Mouse (Mus musculus): ENCODE measurements around the gene Ide.

Gene Ide

DNA sequence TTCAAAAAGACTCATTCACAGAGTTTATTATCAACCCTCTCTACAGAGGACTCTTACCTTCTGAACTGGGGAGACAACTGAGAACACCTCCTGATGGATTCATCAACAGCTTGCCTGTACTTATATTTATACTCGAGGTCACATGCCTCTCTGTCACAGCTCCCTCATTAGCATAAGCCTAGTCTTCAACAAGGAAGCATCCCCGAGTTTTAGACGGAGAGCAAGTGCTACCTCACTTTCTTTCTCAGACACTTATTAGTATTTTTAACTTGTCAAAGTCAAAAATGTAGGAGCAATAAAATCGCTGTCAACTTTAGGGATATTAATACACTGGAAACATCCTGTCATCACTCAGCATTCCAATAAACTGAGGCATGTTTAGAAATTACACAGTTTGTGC lies at the start of gene Ide:
Ide (minus strand) TSS at position 101 of the 400 bp plus-strand sequence.
- in situ Hi-C loops (cut with MboI, MseI) = no loop called here

DNA sequence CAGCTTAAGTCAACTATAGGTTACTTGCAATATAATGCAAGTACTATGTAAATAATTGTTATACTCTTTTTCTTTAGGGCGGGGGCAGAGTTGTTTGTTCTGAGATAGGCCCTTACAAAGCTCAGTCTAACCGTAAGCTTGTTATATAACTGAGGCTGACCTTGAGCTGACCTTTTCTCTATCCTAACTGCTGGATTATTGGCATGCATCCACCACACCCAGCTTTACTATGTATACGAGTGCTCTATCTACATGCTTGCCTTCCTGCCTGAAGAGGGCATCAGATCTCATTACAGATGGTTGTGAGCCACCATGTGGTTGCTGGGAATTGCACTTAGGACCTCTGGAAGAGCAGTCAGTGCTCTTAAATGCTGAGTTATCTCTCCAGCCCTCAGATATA lies 48.5 kb upstream of the Ide start:
- in situ Hi-C loops (cut with MboI, MseI) = loop anchor here (5.0 kb wide), 1 partner anchor 524 kb away; no protein-coding TSS in a partner anchor

DNA sequence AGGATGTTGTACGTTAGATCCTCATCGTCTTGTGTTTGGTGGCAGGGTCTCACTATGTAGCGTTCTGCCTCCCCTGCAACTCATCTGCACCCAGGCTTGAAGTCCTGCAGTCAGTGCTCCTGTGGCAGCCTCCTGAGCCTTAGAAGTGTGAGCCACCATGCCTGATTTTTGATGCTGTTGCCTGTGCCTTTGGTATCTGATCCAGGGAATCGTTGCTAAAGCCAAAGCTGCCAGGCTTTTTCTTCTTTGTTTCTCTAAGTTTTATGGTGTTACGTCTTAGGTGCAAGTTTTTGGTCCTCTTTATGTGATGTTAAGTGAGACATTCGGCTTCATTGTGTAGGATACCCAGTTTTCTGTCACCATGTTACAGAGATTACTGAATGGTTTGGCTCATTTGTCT lies 41.2 kb upstream of the Ide start:
- in situ Hi-C loops (cut with MboI, MseI) = no loop called here

DNA sequence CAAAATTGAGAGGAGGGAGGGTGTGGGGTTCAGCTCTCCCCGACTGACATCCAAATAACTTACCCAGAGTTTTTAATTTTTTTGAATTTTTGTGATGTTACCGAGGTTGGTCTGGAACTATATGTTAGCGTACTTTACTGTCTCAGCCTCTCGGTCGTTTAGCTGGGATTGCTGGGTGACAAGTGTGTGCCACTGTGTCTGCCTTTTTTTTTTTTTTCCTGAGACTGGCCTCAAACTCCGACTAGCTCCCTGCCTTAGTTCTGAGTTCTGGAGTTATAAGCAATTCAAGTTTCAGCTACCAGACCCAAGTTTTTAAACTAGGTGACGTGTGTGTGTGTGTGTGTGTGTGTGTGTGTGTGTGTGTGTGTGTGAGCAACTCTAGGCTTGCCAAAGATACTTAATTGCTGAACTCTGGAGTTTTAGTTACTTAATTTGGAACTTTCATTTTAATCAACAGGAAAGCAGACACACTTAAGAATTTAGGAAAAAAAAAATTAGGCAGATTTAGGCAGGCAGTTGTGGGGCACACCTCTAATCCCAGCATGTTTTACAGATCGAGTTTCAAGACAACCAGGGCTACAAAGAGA lies 39.8 kb upstream of the Ide start:
- in situ Hi-C loops (cut with MboI, MseI) = no loop called here

DNA sequence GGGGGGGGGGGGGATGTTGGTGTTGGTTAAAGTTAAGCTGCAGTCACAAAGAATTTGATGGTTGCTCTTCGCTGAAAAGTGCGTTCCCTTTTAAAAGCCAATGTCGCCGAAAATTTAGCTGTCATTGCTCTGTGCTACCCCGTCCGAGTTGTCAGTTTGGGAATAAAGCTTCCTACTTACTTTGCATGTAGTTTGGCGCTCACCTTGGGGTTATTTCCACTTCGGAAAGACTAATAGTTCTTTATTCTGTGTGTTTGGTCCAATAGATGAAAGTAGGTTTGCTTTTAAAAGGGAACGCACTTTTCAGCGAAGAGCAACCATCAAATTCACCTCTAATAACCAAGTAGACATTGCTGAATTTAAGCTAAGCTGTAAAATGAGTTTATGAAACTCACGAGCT lies 39.2 kb upstream of the Ide start:
- in situ Hi-C loops (cut with MboI, MseI) = no loop called here

DNA sequence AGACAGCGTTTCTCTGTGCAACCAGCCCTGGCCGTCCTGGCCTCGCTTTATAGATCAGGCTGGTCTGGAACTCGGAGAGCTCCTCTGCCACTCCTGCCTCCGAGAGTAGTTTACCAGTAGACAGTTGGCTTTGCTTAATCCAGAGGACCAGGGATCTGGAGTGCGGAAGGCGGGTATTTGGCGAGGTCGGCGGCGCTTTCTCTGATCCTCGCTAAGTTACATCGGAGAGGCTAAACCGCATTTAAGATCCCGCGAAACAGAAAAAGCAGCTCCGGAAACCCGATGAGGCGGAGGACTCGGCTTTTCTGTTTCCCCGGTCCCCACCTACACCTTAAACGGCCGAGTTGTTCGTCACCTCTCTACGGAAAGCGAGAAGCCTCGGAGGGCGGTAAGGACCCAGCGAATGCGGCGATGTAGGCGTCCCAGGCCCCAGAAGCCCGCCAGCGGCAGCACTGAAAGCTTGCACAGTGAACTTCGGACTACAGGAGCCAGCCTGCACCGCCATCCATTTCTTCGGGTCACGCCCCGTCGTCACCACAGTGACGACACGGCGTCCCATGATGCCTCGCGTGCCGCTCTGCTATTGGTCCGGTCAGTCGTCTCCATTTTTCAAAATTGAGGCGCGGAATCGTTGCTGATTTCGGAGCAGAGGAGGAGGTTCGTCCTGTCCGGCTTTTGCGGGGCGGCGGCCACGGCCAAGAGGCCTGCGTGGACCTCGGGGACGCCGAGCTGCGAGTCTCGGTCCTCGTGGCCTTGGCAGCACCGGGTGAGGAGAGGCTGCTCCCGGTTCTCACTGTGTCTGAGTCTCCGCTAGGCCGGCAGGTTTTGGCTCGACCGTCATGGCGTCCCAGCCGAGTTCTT lies 38.3 kb upstream of the Ide start, which contains the start of gene Kif11:
Kif11 (plus strand) TSS at position 649 of the 861 bp plus-strand sequence.
- in situ Hi-C loops (cut with MboI, MseI) = no loop called here

DNA sequence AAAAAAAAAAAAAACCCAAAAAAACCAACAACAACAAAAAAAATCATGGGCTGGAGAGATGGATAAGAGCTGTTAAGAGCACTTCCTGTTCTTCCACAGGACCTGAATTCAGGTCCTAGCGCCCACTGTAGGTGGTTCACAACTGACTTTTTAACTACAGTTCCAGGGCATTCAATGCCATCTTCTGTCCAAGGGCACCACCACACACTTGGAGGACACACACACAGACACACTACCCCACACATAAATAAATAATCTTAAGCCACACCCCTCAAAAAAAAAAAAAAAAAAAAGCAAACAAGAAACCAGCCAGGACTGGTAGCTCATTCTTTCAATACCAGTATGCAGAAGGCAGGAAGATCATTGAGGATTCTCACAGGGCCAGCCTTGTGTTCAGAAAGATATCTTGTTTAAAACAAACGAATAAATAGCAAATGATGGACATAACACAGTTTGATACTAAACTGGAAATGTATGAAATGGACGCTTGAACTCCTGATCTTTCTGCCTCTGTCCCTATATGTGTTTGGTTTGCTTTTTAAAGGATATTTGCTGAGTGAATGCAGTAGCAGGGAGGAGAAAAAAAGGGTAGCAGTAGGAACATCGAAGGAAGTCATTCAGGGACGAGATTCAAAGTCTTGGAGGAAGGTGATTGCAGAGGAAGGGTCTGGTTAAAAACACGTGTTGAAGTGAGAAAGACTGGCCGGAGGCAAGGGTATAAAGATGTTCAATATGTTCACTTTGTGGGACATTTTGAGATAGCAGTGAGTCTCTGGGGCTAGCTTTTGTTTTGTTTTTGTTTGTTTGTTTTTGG lies 37.5 kb upstream of the Ide start:
- in situ Hi-C loops (cut with MboI, MseI) = loop anchor here (5.0 kb wide), 1 partner anchor 448 kb away; the partner anchor contains the start of gene Btaf1

DNA sequence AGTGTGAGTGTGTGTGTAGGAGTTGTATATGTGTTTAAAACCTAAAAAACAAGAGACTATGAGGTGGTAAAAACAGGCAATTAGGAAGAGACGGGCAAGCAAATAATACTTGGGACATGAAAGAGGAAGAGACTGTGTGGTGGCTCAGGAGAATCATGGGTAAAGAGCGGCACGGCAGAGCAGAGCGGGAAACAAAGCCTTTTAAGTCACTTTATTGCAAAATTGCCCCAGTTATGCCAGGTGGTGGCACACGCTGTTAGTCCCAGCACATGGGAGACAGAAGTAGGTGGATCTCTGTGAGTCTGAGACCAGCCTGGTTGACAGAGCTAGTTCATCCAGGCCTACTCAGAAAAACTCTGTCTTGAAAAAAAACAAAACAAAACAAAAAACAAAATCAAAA lies 32.7 kb upstream of the Ide start:
- in situ Hi-C loops (cut with MboI, MseI) = loop anchor here (5.0 kb wide), 1 partner anchor 443 kb away; the partner anchor contains the start of gene Btaf1

DNA sequence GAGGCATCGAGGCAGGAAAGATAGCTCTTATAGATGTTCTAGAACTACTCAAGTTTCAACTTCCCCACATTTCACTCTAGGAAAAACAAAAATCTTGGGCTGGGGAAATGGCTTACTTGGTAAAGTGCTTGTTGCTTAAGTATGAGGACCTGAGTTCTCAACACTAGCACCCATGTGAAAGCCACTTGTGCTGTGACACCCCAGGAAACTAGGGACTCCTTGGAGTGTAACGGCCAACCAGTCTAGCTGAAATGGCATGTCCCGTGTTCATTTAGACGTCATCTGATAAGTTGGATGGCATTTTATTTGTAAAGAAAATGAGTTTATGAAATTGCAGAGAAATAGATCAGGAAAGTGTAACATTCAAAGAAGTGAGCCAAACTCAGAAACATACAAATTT lies 32.3 kb upstream of the Ide start:
- in situ Hi-C loops (cut with MboI, MseI) = loop anchor here (5.0 kb wide), 1 partner anchor 443 kb away; the partner anchor contains the start of gene Btaf1

DNA sequence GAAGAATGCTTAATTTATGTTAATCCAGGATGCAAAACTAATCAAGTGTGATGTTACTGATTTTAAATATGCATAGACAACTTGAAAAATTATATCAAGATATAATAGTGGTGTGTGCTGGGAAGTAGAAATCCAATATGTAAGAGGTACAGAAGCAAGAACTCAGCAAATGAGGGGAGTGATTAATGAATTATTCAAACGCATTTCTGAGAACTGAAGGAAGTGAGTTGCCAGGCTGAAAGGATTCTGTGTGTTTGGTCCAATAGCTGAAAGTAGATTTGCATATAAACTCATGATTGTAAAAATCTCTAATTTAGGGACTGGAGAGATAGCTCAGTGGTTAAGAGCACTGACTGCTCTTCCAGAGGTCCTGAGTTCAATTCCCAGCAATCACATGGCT lies 31.3 kb upstream of the Ide start:
- in situ Hi-C loops (cut with MboI, MseI) = no loop called here

DNA sequence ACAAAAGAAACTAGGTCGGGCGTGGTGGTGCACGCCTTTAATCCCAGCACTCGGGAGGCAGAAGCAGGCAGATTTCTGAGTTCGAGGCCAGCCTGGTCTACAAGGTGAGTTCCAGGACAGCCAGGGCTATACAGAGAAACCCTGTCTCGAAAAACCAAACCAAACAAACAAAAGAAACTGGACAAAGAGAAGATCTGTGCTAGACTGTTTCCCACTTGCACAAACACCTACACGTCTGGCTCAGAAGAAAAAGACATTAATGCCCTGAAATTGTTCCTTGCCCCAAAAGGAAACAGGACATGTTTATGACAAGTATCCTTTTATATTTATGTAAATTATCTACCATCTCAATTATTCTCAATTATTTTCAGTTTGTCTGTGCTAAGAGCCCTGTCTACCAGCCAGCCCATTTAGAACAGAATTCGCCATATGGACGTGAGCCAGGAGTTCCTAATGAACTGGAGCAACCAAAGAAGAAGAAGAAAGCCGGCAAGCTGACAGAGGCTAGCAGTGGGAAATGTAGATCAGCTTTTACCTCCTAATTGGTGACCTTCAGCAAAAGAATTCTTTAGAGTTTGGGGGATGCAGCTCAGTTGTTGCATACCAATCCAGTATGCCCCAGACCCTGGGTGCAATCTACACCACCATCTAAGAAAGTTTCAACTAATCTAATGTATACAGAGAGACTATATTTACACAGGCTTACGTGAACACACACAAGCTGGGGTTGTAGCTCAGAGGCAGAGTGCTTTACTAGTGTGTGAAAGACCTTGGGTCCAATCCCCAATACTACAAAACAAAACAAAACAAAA lies 25.7 kb upstream of the Ide start:
- in situ Hi-C loops (cut with MboI, MseI) = no loop called here

DNA sequence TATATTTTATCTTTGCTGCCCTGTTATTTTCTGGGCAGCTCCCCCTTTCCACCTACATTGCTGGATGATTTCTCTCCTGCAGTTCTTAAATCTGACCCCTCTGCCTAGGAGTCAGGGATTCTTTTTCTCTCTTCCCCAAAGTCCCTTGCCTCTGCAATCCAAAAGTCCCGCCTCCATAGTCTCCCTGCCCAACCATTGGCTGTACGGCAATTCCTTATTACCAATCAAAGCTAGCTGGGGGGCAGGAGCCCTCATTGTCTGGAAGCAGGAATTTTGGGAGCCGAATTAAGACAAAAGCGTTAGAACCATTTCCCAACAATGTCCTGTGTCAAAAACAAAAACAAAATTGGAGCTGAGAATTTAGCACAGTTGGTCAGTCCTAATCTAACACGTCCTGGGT lies 24.9 kb upstream of the Ide start:
- in situ Hi-C loops (cut with MboI, MseI) = no loop called here

DNA sequence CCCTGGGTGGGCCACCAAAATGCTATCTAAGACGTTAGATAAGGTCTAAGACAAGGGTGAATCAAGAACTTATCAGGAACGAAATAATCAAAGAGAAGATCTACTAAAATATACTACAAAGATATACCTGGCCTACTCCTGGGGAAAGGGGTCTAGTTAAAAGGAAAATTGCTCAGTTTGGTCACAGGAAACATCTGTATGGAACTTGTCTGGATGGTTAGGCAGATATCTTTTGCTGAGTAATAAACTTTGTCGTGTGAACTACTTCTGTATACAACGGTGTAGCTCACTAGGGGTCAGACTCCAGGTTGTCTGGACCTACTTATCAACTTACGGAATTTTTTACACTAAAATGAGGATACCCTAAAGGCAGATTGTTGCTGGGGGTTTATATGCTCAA lies 22.4 kb upstream of the Ide start:
- in situ Hi-C loops (cut with MboI, MseI) = no loop called here

DNA sequence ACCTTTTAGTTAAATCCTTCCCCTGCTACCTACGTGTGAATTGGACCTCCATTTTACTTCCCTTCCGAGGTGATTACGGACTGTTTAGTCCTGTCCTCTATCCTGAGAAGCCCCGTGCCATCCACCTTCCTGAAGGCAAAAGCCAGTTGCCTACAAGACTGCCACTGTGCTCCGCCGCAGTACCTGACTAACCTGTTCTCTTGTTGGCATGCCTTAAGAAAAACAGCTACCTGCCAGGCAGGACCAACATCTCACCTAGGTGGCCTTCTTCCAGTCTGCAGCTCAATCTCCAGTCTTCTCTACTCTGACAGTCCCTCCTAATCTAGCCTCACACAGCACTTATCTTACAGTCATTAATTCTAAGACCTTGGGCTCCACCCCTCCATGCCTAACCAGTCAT lies 15.7 kb upstream of the Ide start:
- in situ Hi-C loops (cut with MboI, MseI) = no loop called here

DNA sequence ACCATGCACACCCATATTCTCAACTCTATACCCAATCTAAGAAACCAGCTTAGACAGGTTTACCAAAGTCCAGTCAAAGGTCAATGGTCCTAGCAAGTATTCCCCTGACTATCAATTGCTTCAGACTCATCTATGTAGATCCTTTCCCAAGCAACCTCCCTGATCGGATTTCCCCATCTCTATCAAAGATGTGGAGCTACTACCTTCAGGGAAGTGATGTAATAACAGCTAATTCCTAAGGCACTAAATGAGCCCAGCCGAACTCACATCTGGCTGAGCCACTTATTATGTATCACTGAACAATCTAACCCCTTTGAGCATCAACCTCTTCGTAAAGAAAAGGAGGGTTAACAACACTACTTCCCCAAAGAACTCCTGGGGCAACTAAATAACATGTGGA lies 15.1 kb upstream of the Ide start:
- in situ Hi-C loops (cut with MboI, MseI) = no loop called here

DNA sequence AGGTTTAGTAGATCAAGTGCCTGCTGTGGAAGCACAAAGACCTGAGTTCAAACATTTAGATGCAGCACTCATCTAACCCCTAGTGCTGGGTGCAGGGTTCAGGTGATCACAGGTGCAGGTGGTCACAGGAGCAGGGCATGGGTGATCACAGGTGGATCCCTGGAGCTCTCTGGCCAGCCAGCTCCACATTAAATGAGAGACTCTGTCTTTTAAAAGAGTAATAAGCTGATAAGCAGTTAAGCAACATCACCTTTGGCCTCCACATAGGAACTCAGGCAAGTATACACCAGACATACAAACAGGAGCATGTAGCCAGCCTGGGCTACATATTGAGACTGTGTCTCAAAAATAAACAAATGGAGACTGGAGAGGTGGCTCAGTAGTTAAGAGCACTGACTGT lies 11.3 kb upstream of the Ide start:
- in situ Hi-C loops (cut with MboI, MseI) = no loop called here

DNA sequence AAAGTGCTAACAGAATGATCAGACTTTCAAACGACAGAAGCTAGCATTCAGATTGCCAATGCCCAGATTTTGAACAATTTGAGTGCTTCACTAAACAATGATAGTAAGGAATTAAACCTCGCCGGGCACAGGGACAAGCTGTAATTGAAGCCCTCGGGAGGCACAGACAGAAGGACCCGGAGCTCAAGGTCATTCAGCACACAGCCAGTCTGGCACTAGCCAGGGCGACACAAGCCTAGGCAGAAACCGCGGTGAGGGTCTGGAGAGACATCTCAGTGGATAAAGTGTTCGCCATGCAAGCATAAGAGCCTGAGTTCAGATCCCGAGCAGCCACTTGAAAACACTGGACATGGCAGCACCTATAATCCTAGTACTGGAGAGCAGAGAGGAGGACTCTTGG lies 10.7 kb upstream of the Ide start:
- in situ Hi-C loops (cut with MboI, MseI) = no loop called here

DNA sequence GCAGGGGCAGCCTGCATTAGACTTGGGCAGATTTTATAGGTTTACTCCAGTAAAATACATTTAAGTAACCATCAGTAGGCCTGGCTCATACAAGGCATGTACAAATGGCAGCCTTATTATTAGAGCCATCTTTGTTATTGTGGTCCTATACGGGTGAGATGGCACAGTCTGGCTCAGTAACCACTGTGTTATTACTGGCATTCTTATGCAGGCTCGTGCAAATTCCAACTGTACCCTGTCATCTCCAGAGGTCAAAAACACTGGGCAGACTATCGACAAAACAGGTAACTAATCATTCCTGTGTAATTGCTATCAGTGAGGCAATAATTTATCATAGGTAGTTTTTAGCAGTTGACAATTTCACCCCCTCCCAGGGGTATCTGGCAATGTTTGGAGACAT lies 8.6 kb upstream of the Ide start:
- in situ Hi-C loops (cut with MboI, MseI) = no loop called here

DNA sequence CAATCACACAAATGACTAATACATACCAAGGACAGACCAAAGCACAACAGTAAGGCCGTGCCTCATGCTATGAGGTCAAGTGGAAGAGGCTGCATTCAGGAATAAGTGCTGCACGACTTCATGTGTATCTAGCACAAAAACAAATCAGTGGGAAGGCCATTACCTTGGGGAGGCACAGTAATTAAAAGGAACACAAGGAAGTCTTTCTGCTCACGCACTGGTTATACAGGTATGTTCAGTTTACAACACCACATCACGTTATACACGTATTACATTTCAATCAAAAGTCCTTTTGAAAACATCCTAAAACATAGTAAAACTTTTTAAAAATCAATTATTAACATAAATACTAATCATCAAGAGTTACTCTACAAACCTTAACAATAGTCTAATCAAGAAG lies 6.2 kb upstream of the Ide start:
- in situ Hi-C loops (cut with MboI, MseI) = no loop called here

DNA sequence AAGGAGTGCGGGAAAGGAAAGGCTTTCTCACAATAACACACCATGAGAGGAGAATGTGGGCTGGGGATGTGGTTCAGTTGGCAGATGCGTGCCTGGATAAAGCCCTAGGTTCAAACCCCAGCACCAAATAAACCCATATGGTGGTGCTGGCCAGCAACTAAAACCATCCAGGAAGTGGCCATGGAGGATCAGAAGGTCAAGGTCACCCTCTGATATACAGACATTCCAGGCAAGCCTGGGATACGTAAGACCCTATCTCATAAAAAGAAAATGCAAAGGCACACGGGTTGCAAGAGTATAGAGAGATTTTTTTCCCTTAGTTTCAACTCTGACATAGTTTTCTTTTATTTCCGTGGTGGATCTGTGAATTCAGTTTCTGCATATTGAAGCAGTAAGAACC lies 3.3 kb upstream of the Ide start:
- in situ Hi-C loops (cut with MboI, MseI) = no loop called here

DNA sequence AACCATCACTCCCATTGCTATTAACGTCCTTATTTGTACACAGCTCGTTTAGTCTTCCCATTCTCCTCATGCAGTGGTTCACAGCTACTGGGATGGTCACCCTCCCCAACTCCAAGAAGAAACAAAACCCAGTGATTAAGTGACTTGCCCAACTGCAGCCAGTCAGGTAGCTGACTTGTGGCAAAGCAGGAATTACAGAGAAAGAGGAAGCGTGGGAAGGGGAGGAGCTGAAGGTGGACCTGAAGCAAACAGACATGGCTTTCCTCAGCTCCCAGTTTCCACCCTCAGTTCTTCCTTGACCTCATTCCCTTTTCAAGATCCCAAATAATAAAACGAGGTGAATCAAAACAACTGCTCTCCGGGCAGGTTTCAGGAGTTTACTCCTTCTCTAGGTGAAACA lies 2.8 kb upstream of the Ide start:
- in situ Hi-C loops (cut with MboI, MseI) = no loop called here
